Mouse (Mus musculus): ENCODE results near the gene Kctd14.

GRCm38 (mm10) chr7:97429705-97430104 lies 21.4 kb upstream of the Kctd14 start:
- TF ChIP-seq CTCF (IDR thresholded peaks at IDR 0.05; ENCODE audit: low read depth, low read length): no peak
- no peak for TF ChIP-seq POLR2A (IDR thresholded peaks at IDR 0.05; ENCODE audit: insufficient read depth, low read length)
- TF ChIP-seq EP300 (IDR thresholded peaks at IDR 0.05; ENCODE audit: insufficient read depth, low read depth, low read length): 0 out of 2 replicates have a peak, but pooled peaks have one; percentile 13
